Mouse (Mus musculus) liver, postnatal 0 days (tissue): Measurements from ENCODE around the gene Mafk.

Experiments used
- CTCF ChIP-seq: sonication (generic); IDR thresholded peaks from 2 replicates; pipeline ENCODE4 v1.5.1; 2016; ENCODE audit warnings: antibody characterized with exemption, low read depth
- EP300 ChIP-seq: IDR thresholded peaks from 2 replicates; pipeline ENCODE4 v1.6.1; 2016; ENCODE audit warnings: antibody characterized with exemption, low read depth, mild to moderate bottlenecking

DNA sequence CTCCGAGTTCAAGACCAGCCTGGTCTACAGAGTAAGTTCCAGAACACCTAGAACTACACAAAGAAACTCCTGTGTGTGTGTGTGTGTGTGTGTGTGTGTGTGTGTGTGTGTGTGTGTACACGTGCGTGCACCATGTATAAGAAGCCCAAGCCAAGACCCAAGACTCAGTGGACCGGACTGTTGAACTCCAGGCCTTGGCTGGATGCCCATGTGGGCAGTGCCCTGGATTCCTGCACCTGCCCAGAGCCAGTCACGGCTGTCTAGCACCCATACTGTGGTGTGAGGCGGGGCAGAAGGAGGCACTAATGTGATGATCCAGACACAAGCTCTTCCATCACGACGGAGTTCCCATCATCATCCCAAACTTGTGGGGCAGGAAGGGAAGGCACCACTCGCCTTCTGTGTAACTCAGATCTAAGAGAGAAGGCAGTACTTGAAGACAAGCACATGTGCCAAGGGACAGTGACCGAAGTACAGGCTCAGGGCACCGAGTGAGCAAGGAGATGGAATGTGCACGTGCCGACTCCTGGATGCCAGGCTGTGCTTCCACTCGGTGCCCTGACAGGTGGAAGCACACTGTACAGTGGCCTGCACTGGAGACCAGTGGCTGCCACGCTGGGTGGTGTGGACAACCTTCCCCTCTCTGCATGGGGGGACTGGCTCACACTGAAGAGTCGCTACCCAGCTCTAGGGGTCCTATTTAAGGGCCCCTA, 41.7 kb upstream of the Mafk start:
- TF ChIP-seq CTCF, result no peak
- TF ChIP-seq EP300, result no peak
